Mouse (Mus musculus): ENCODE data around the gene Sos1.
A peak's percentile ranks its signal among the peaks of the same experiment; 100 is the strongest.
"Not testable (repeated sequence)": the region's sequence is repeated elsewhere in the genome, so short reads cannot be mapped to it uniquely, and the experiment has no call there.

Sos1 gene

GRCm38 (mm10) chr17:80493891-80494290, 13.6 kb upstream of the Sos1 start:
- DNase-seq (ENCODE audit: low read depth, low spot score), result no peak

- DNase-seq (ENCODE audit: low read depth, low spot score), result no peak
Measured at GRCm38 (mm10) chr17:80492811-80493210, 12.6 kb upstream of the Sos1 start.

- DNase-seq (ENCODE audit: low read depth, low spot score), result no peak
Measured at GRCm38 (mm10) chr17:80492274-80492673, 12.0 kb upstream of the Sos1 start.

GRCm38 (mm10) chr17:80490166-80490565, 9.9 kb upstream of the Sos1 start:
- no peak for DNase-seq (ENCODE audit: low read depth, low spot score)

GRCm38 (mm10) chr17:80488918-80489317, 8.7 kb upstream of the Sos1 start:
- DNase-seq (ENCODE audit: low read depth, low spot score), result no peak

GRCm38 (mm10) chr17:80485160-80485559, 4.9 kb upstream of the Sos1 start:
- DNase-seq (ENCODE audit: low read depth, low spot score), result no peak

- DNase-seq (ENCODE audit: low read depth, low spot score), result no peak
Measured at GRCm38 (mm10) chr17:80480855-80481224, 587 bp upstream of the Sos1 start.

- DNase-seq (ENCODE audit: low read depth, low spot score), result no peak
Measured at GRCm38 (mm10) chr17:80479295-80480030, 790 bp downstream of the Sos1 start.

GRCm38 (mm10) chr17:80477679-80478078, 2.6 kb downstream of the Sos1 start:
- DNase-seq (ENCODE audit: low read depth, low spot score), result no peak

- DNase-seq (ENCODE audit: low read depth, low spot score), result no peak
Measured at GRCm38 (mm10) chr17:80476496-80476895, 3.8 kb downstream of the Sos1 start.

- no peak for DNase-seq (ENCODE audit: low read depth, low spot score)
Measured at GRCm38 (mm10) chr17:80471056-80471802, 9.0 kb downstream of the Sos1 start.

- not testable (repeated sequence) for DNase-seq (ENCODE audit: low read depth, low spot score)
Measured at GRCm38 (mm10) chr17:80468417-80468894, 11.8 kb downstream of the Sos1 start.

GRCm38 (mm10) chr17:80460258-80460657, 20.0 kb downstream of the Sos1 start:
- no peak for DNase-seq (ENCODE audit: low read depth, low spot score)

GRCm38 (mm10) chr17:80455648-80456047, 24.6 kb downstream of the Sos1 start:
- DNase-seq (ENCODE audit: low read depth, low spot score), result peak; percentile 27

GRCm38 (mm10) chr17:80450426-80451030, 29.7 kb downstream of the Sos1 start:
- no peak for DNase-seq (ENCODE audit: low read depth, low spot score)

GRCm38 (mm10) chr17:80446470-80446869, 33.8 kb downstream of the Sos1 start:
- no peak for DNase-seq (ENCODE audit: low read depth, low spot score)

GRCm38 (mm10) chr17:80445433-80445832, 34.8 kb downstream of the Sos1 start:
- DNase-seq (ENCODE audit: low read depth, low spot score), result no peak

GRCm38 (mm10) chr17:80435680-80436079, 44.6 kb downstream of the Sos1 start:
- DNase-seq (ENCODE audit: low read depth, low spot score), result no peak

- no peak for DNase-seq (ENCODE audit: low read depth, low spot score)
Measured at GRCm38 (mm10) chr17:80434430-80434829, 45.8 kb downstream of the Sos1 start.

GRCm38 (mm10) chr17:80431997-80432396, 48.3 kb downstream of the Sos1 start:
- DNase-seq (ENCODE audit: low read depth, low spot score), result no peak

GRCm38 (mm10) chr17:80427966-80428365, 52.3 kb downstream of the Sos1 start:
- DNase-seq (ENCODE audit: low read depth, low spot score), result no peak

- no peak for DNase-seq (ENCODE audit: low read depth, low spot score)
Measured at GRCm38 (mm10) chr17:80426901-80427300, 53.4 kb downstream of the Sos1 start.

GRCm38 (mm10) chr17:80426171-80426570, 54.1 kb downstream of the Sos1 start:
- no peak for DNase-seq (ENCODE audit: low read depth, low spot score)

All from retina, postnatal 7 days (tissue).